Mouse (Mus musculus): ENCODE results near the gene Cyp4a30b. TPM values are rescaled to one million over a fixed set of nuclear protein-coding genes. Genes with fewer than 3 reads are reported as not detected.

The Cyp4a30b gene
- polyA plus RNA-seq, 1 experiment from 2014 or later, result not detected

Other genes starting within 250 kb of the Cyp4a30b start
- gene Cyp4a29, start 210.5 kb upstream of the Cyp4a30b start, polyA plus RNA-seq (2015; fragmentation: Nextera tagmentation; extraction: Ambion mirVana), result not detected in 2 replicates
- not detected in 2 replicates for gene Cyp4a12a, start 153.6 kb upstream of the Cyp4a30b start, polyA plus RNA-seq (2015; fragmentation: Nextera tagmentation; extraction: Ambion mirVana)
- not detected in 2 replicates for gene Cyp4a12b, start 41.0 kb upstream of the Cyp4a30b start, polyA plus RNA-seq (2015; fragmentation: Nextera tagmentation; extraction: Ambion mirVana)
- not detected in 2 replicates for gene Cyp4a14, start 43.5 kb downstream of the Cyp4a30b start, polyA plus RNA-seq (2015; fragmentation: Nextera tagmentation; extraction: Ambion mirVana)
- not detected in 2 replicates for gene Cyp4a10, start 65.7 kb downstream of the Cyp4a30b start, polyA plus RNA-seq (2015; fragmentation: Nextera tagmentation; extraction: Ambion mirVana)
- gene Cyp4a31, start 111.0 kb downstream of the Cyp4a30b start, polyA plus RNA-seq (2015; fragmentation: Nextera tagmentation; extraction: Ambion mirVana), result not detected in 2 replicates
- not detected in 2 replicates for gene Cyp4a32, start 148.4 kb downstream of the Cyp4a30b start, polyA plus RNA-seq (2015; fragmentation: Nextera tagmentation; extraction: Ambion mirVana)
- gene Cyp4b1, start 195.1 kb downstream of the Cyp4a30b start, polyA plus RNA-seq (2015; fragmentation: Nextera tagmentation; extraction: Ambion mirVana), result 0.08 and 0.36 TPM in 2 replicates